Mouse (Mus musculus) ovary, adult 18-20 months (tissue): ENCODE results near the gene Ugp2.
A peak's percentile ranks its signal among the peaks of the same experiment; 100 is the strongest.

Source experiments
- DNase-seq: peaks from one replicate; pipeline ENCODE4 v3.0.0; 2022; ENCODE audit warnings: low spot score, mixed read lengths

Ugp2 gene

GRCm38 (mm10) chr11:21371122-21371806 is at the start of gene Ugp2:
Ugp2 (minus strand) TSS chr11:21371201.
- DNase-seq = peak; percentile 95

GRCm38 (mm10) chr11:21414911-21415381 is 43.9 kb upstream of the Ugp2 start:
- DNase-seq = no peak

GRCm38 (mm10) chr11:21406668-21407067 is 35.7 kb upstream of the Ugp2 start:
- DNase-seq = no peak

GRCm38 (mm10) chr11:21406141-21406540 is 35.1 kb upstream of the Ugp2 start:
- DNase-seq = no peak

- no peak for DNase-seq
Observed at GRCm38 (mm10) chr11:21403877-21404276, 32.9 kb upstream of the Ugp2 start.

- no peak for DNase-seq
Observed at GRCm38 (mm10) chr11:21402481-21403254, 31.7 kb upstream of the Ugp2 start.

- no peak for DNase-seq
Observed at GRCm38 (mm10) chr11:21401248-21401647, 30.2 kb upstream of the Ugp2 start.

- no peak for DNase-seq
Observed at GRCm38 (mm10) chr11:21399186-21399681, 28.2 kb upstream of the Ugp2 start.

GRCm38 (mm10) chr11:21398464-21398863 is 27.5 kb upstream of the Ugp2 start:
- no peak for DNase-seq

- no peak for DNase-seq
Observed at GRCm38 (mm10) chr11:21386790-21387189, 15.8 kb upstream of the Ugp2 start.

GRCm38 (mm10) chr11:21374096-21374495 is 3.1 kb upstream of the Ugp2 start:
- DNase-seq = no peak

- peak; percentile 86 for DNase-seq
Observed at GRCm38 (mm10) chr11:21370399-21371121, 441 bp downstream of the Ugp2 start.

- DNase-seq = no peak
Observed at GRCm38 (mm10) chr11:21369248-21370016, 1.6 kb downstream of the Ugp2 start.

GRCm38 (mm10) chr11:21368466-21368865 is 2.5 kb downstream of the Ugp2 start:
- DNase-seq = no peak

- no peak for DNase-seq
Observed at GRCm38 (mm10) chr11:21363144-21363940, 7.7 kb downstream of the Ugp2 start.

GRCm38 (mm10) chr11:21351296-21351695 is 19.7 kb downstream of the Ugp2 start:
- no peak for DNase-seq

GRCm38 (mm10) chr11:21348890-21349289 is 22.1 kb downstream of the Ugp2 start:
- DNase-seq = no peak

GRCm38 (mm10) chr11:21346020-21346419 is 25.0 kb downstream of the Ugp2 start:
- DNase-seq = no peak

- DNase-seq = no peak
Observed at GRCm38 (mm10) chr11:21343490-21343889, 27.5 kb downstream of the Ugp2 start.

GRCm38 (mm10) chr11:21339088-21339487 is 31.9 kb downstream of the Ugp2 start:
- DNase-seq = no peak

GRCm38 (mm10) chr11:21337855-21338254 is 33.1 kb downstream of the Ugp2 start:
- no peak for DNase-seq
